Mouse (Mus musculus) erythroblast, embryonic 14.5 days (primary cell): ENCODE results near the gene Wnt3a.

ENCODE experiments used
- GATA1 ChIP-seq: IDR thresholded peaks from 2 replicates; pipeline ENCODE4 v1.6.1; 2012; ENCODE audit warnings: low read length, inconsistent platforms, mixed read lengths
- TAL1 ChIP-seq: IDR thresholded peaks from 3 replicates; pipeline ENCODE4 v1.6.1; 2012; ENCODE audit warnings: low read length, inconsistent platforms, mixed read lengths

- TF ChIP-seq GATA1, result no peak
- TF ChIP-seq TAL1, result no peak
Measured at GRCm38 (mm10) chr11:59224470-59224869, 66.1 kb downstream of the Wnt3a start.
